Mouse (Mus musculus) olfactory bulb, adult 2 months (tissue): Measurements from ENCODE around the gene Nkx2-3.

Experiments
- CTCF ChIP-seq: fragments of 200-500 bp; IDR thresholded peaks from 2 replicates; pipeline ENCODE4 v1.5.1; 2012; ENCODE audit warnings: low read depth, mild to moderate bottlenecking, low read length, moderate library complexity; ENCODE audit not compliant: insufficient read depth
- POLR2A ChIP-seq: fragments of 200-500 bp; IDR thresholded peaks from 2 replicates; pipeline ENCODE4 v1.6.1; 2012; ENCODE audit warnings: mild to moderate bottlenecking, low read depth, low read length, moderate library complexity; ENCODE audit not compliant: insufficient read depth

GRCm38 (mm10) chr19:43662176-43662967 is 50.2 kb downstream of the Nkx2-3 start:
- TF ChIP-seq CTCF, result 0 out of 2 replicates have a peak, but pooled peaks have one; percentile 21
- no peak for TF ChIP-seq POLR2A
